Mouse (Mus musculus) kidney, postnatal 0 days (tissue): Measurements from ENCODE around the gene Mip. TPM values are rescaled to one million over a fixed set of nuclear protein-coding genes. Genes with fewer than 3 reads are reported as not detected.
"Not testable (repeated sequence)": the region's sequence is repeated elsewhere in the genome, so short reads cannot be mapped to it uniquely, and the experiment has no call there.

Source experiments
- ATAC-seq: fragments of 200-750 bp; cut with Nextera tagmentation; replicated peaks from 2 replicates; pipeline ENCODE4 v1.8.0; 2017; ENCODE audit warnings: low read depth, moderate number of reproducible peaks, moderate TSS enrichment, moderate library complexity; ENCODE audit not compliant: low FRiP score
- DNase-seq: peaks from one replicate; pipeline ENCODE4 v3.0.0-alpha.2; 2016; ENCODE audit warnings: low spot score
- H3K27ac ChIP-seq: fragments of 300-500 bp; sonication (generic); 2 replicates; pipeline ENCODE4 v1.5.1; 2014; ENCODE audit warnings: mild to moderate bottlenecking
- H3K27me3 ChIP-seq: fragments of 300-500 bp; sonication (generic); 2 replicates; pipeline ENCODE4 v1.6.1; 2014; ENCODE audit warnings: low read length, mixed read lengths; ENCODE audit not compliant: insufficient read depth
- H3K36me3 ChIP-seq: fragments of 300-500 bp; sonication (generic); 2 replicates; pipeline ENCODE4 v1.6.1; 2014; ENCODE audit warnings: low read length, mixed read lengths; ENCODE audit not compliant: insufficient read depth
- H3K4me1 ChIP-seq: fragments of 300-500 bp; sonication (generic); replicated peaks from 2 replicates; pipeline ENCODE4 v1.6.1; 2014; ENCODE audit warnings: antibody characterized with exemption, low read length, mixed read lengths; ENCODE audit not compliant: insufficient read depth
- H3K4me2 ChIP-seq: fragments of 300-500 bp; sonication (generic); 2 replicates; pipeline ENCODE4 v1.6.1; 2014; ENCODE audit warnings: mild to moderate bottlenecking, low read length, moderate library complexity, mixed read lengths
- H3K4me3 ChIP-seq: fragments of 300-500 bp; sonication (generic); replicated peaks from 2 replicates; pipeline ENCODE4 v1.5.1; 2014; ENCODE audit warnings: low read depth, low read length
- H3K9ac ChIP-seq: fragments of 300-500 bp; sonication (generic); 2 replicates; pipeline ENCODE4 v1.6.1; 2014; ENCODE audit warnings: low read depth, low read length
- H3K9me3 ChIP-seq: fragments of 300-500 bp; sonication (generic); replicated peaks from 2 replicates; pipeline ENCODE4 v1.6.1; 2016; ENCODE audit warnings: low read length, inconsistent platforms, mixed read lengths
- CTCF ChIP-seq: IDR thresholded peaks from 2 replicates; pipeline ENCODE4 v1.5.1; 2016; ENCODE audit warnings: antibody characterized with exemption, low read depth, mild to moderate bottlenecking, moderate library complexity
- WGBS: fragments of 180-500 bp; shearing (Covaris S2); extraction: QIAGEN DNeasy Blood & Tissue Kit; methylation state at CpG from one replicate; pipeline ENCODE4 v1.1.7; 2014; 5-methylcytosine and 5-hydroxymethylcytosine counted together
- polyA plus RNA-seq: library from polyadenylated mRNA; unstranded; fragments of >200 nt; fragmentation: Nextera tagmentation; extraction: Ambion mirVana; gene quantifications from 2 replicates; pipeline ENCODE4 v1.2.1, GENCODE M21; 2015

Gene Mip
- polyA plus RNA-seq, 1 experiment from 2014 or later = not detected

GRCm38 (mm10) chr10:128272819-128273439, 47.3 kb downstream of the Mip start:
- H3K27ac ChIP-seq, H3K27me3 ChIP-seq, H3K4me2 ChIP-seq, H3K36me3 ChIP-seq, H3K9me3 ChIP-seq, DNase-seq, H3K4me1 ChIP-seq, H3K9ac ChIP-seq, ATAC-seq, H3K4me3 ChIP-seq: not testable (repeated sequence)
- 0 out of 2 replicates have a peak, but pooled peaks have one; percentile 12 for TF ChIP-seq CTCF
- 98% methylated on average over 4 of the region's 7 CpGs for WGBS

GRCm38 (mm10) chr10:128275374-128275773, 49.7 kb downstream of the Mip start:
- not testable (repeated sequence) for H3K4me3 ChIP-seq, H3K9me3 ChIP-seq, H3K27me3 ChIP-seq, H3K9ac ChIP-seq, H3K27ac ChIP-seq, ATAC-seq, DNase-seq, H3K4me2 ChIP-seq, H3K4me1 ChIP-seq
- WGBS = 100% methylated on average over 1 of the region's 1 CpGs
- peaks cover 19% of the 10 kb centered on the region; the same call in 1 of the 2 replicates for H3K36me3 ChIP-seq

GRCm38 (mm10) chr10:128278158-128278557, 52.5 kb downstream of the Mip start:
- TF ChIP-seq CTCF = no peak
- 65% methylated on average over 6 of the region's 6 CpGs for WGBS
- no peak overlapping the region for H3K4me2 ChIP-seq
- no peaks in the 10 kb centered on the region for H3K4me1 ChIP-seq
- DNase-seq (no peak), ATAC-seq (no peak)
- H3K27ac ChIP-seq = no peak overlapping the region
- H3K9ac ChIP-seq = no peak overlapping the region
- no peaks in the 10 kb centered on the region for H3K27me3 ChIP-seq
- no peak overlapping the region for H3K4me3 ChIP-seq
- H3K36me3 ChIP-seq = peaks cover 34% of the 10 kb centered on the region
- no peaks in the 10 kb centered on the region for H3K9me3 ChIP-seq

- Histone ChIP-seq H3K9ac (no peak overlapping the region), H3K27me3 (no peaks in the 10 kb centered on the region), H3K36me3 (peaks cover 48% of the 10 kb centered on the region), H3K9me3 (no peaks in the 10 kb centered on the region), H3K4me3 (no peak overlapping the region), H3K4me2 (no peak overlapping the region), H3K27ac (no peak overlapping the region), H3K4me1 (no peaks in the 10 kb centered on the region)
- 82% methylated on average over 6 of the region's 6 CpGs for WGBS
- no peak for TF ChIP-seq CTCF
- ATAC-seq (peak; percentile 60), DNase-seq (no peak)
Observed at GRCm38 (mm10) chr10:128280943-128281342, 55.3 kb downstream of the Mip start.

Other genes with a start within 250 kb of the Mip start
- gene Hsd17b6, start 218.2 kb upstream of the Mip start, polyA plus RNA-seq = not detected in 2 replicates
- 43.9 and 53.2 TPM in 2 replicates for gene Prim1, start 210.7 kb upstream of the Mip start, polyA plus RNA-seq
- gene Naca, start 190.3 kb upstream of the Mip start, polyA plus RNA-seq = 769 and 820 TPM in 2 replicates
- gene Ptges3, start 166.9 kb upstream of the Mip start, polyA plus RNA-seq = 467 and 468 TPM in 2 replicates
- 3,631 and 3,848 TPM in 2 replicates for gene Atp5b, start 142.6 kb upstream of the Mip start, polyA plus RNA-seq
- 9.8 and 11.3 TPM in 2 replicates for gene Baz2a, start 134.3 kb upstream of the Mip start, polyA plus RNA-seq
- 27.0 and 30.0 TPM in 2 replicates for gene Rbms2, start 45.5 kb upstream of the Mip start, polyA plus RNA-seq
- gene Gls2, start 31.4 kb upstream of the Mip start, polyA plus RNA-seq = 0.68 and 0.79 TPM in 2 replicates
- gene Spryd4, start 14.0 kb upstream of the Mip start, polyA plus RNA-seq = 31.5 and 35.1 TPM in 2 replicates
- gene Timeless, start 6.2 kb downstream of the Mip start, polyA plus RNA-seq = 26.4 and 33.3 TPM in 2 replicates
- 0.11 and 0.34 TPM in 2 replicates for gene Apon, start 28.3 kb downstream of the Mip start, polyA plus RNA-seq
- 0.21 and 0.42 TPM in 2 replicates for gene Apof, start 42.8 kb downstream of the Mip start, polyA plus RNA-seq
- 9.0 and 10.9 TPM in 2 replicates for gene Stat2, start 44.7 kb downstream of the Mip start, polyA plus RNA-seq
- 0.13 and 0.16 TPM in 2 replicates for gene Il23a, start 72.9 kb downstream of the Mip start, polyA plus RNA-seq
- 26.5 and 28.5 TPM in 2 replicates for gene Pan2, start 77.5 kb downstream of the Mip start, polyA plus RNA-seq
- 350 and 363 TPM in 2 replicates for gene Cnpy2, start 96.6 kb downstream of the Mip start, polyA plus RNA-seq
- gene Cs, start 111.9 kb downstream of the Mip start, polyA plus RNA-seq = 167 and 195 TPM in 2 replicates
- gene Coq10a, start 143.2 kb downstream of the Mip start, polyA plus RNA-seq = 18.3 and 19.7 TPM in 2 replicates
- 6.2 TPM in 2 replicates for gene Ankrd52, start 151.3 kb downstream of the Mip start, polyA plus RNA-seq
- gene Slc39a5, start 175.4 kb downstream of the Mip start, polyA plus RNA-seq = 56.0 and 64.8 TPM in 2 replicates
- 82.4 and 85.5 TPM in 2 replicates for gene Nabp2, start 185.7 kb downstream of the Mip start, polyA plus RNA-seq
- gene Rnf41, start 185.8 kb downstream of the Mip start, polyA plus RNA-seq = 34.9 and 39.3 TPM in 2 replicates
- 40.5 and 44.9 TPM in 2 replicates for gene Smarcc2, start 233.4 kb downstream of the Mip start, polyA plus RNA-seq